Comparison of ENCODE assay signal across 1 mouse cellular context in the genomic region with DNA sequence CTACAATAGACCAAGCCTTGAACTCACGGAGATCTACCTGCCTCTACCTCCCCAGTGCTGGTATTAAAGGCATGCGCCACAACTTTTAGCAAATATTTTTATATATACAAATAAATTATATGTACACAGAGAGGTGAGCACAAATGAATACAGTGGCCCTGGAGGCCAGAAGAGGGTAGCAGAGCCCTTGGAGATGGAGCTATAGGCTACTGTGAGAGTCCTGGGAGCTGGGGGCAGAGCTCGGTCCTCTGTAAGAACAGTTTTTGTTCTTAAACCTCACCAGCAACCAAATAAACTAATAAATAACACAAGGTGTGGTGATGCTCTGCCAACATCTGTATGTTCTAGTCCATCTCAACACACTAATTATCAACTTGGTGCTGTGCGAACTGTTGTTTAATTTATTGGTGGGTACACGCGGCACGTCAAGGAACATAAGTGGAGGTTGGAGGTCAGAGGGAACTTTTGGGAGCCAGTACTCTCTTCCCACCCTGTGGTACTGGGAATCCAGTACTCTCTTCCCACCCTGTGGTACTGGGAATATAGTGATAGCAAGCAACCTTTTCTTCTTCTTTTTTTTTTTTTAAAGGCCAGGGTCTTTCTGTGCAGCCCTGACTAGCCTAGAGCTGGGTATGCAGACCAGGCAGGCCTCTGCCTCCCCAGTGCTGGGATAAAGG.
TF ChIP-seq lines count a peak whose summit lies in the region.

No protein-coding gene starts in this region.

TF ChIP-seq in C2C12, 6 proteins besides CTCF, POLR2A, EP300 and RAD21 (continued from another document):
- TF ChIP-seq MYOG (IDR thresholded peaks at IDR 0.05; ENCODE audit: control insufficient read depth, extremely low read depth, insufficient read length) (no peak), MAX (IDR thresholded peaks at IDR 0.05) (no peak), CEBPB (IDR thresholded peaks at IDR 0.05; ENCODE audit: low read depth) (no peak), FOSL1 (IDR thresholded peaks at IDR 0.05; ENCODE audit: insufficient read depth, low read length, poor library complexity, severe bottlenecking) (no peak)
